Mouse (Mus musculus) thymus, postnatal 36 days (tissue): ENCODE data around the gene March9.

Source experiments
- DNase-seq, 2 experiments: peaks; one replicate each; pipeline ENCODE4 v3.0.0; 2022; ENCODE audit warnings: mixed read lengths in 2 of 2

Gene March9

GRCm38 (mm10) chr10:127059968-127060916 lies at the start of gene March9:
Gene March9, minus strand, starts transcription at chr10:127060184.
- peak; percentile 83 to 90 for DNase-seq

DNA sequence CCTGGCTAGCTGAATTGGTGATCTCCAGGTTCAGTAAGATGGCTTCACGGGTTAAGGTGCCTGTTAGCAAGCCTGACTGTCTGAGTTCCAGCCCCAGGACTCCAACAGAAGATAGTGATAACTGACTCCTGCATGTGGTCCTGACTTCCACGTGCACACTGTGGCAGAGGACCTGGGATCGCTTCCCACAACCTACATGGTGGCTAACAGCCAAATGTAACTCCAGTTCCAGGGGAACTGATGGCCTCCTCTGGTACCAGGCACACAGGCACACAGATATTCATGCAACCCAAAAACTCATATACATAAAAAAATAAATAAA lies 48.2 kb upstream of the March9 start:
- DNase-seq = no peak

DNA sequence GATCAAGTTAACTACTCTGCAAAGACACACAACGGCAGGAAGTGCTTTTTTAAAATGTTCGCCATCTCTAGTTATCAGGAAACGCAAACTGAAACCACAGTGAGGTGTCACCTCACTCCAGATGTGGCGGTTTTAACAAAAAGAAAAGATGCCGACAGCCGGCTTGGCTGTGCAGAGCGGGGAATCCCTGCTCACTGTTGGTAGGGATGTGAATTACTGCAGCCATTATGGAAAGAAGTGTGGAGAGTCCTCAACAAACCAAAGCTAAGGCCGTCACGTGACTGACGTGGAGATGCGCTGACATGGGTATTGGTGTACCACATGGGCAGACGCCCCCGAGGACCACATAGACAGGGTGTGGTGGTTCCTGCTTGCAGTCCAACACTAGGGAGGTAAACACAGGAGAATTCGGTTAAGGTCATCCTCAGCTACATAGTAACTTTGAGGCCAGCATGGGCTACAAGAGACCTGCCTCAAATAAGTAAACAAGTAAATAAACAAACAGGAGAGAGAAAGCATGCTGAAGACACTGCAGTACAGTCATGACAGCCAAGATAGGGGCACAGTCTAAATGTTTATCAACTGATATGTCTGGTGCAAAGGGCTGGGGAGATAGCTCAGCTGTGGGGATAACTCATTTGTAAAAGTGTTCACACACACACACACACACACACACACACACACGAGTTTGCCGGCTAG lies 47.7 kb upstream of the March9 start:
- peak; percentile 53 to 59 for DNase-seq

GRCm38 (mm10) chr10:127103631-127104030 lies 43.6 kb upstream of the March9 start:
- no peak for DNase-seq

DNA sequence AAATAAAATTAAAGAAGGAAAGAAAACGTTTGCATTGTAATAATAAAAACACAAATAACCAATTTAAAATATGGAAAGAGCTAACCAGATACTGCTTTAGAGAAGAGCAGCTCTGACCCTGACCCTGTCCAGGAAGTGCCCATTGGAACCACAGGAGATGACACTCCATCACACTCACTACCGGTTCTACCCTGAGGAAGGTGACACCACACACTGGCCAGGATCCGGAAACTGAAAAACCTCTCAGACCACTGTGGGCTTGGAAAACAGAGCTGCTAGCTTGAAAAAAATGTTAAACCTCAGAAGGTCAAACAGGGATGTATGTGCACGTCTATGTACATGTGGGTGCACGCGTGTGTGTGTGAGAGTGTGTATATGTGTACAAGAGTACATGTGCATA lies 41.2 kb upstream of the March9 start:
- no peak for DNase-seq

- DNase-seq = peak in 1 of 2 experiments; percentile 5
Observed at GRCm38 (mm10) chr10:127100414-127100813, 40.4 kb upstream of the March9 start.

DNA sequence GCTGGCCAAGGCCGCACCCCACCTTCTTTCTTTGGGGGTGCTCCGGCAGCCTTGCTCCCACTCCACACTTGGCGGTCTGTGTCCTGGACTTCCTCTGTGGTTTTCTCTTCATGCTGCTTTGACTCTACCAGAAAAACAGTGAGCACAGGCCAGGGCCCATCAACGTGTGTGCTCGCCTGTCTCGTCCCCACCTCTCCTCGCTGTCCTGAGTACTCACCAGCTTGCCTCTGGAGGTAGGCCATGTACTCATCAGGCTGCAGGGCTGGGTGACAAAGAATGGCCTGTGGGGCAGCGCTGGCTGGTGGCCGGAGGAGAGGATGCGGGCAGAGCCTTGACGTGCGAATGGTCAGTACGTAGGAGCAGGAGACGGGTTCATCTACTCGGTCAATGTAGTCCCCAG lies 39.9 kb upstream of the March9 start:
- DNase-seq = peak in 1 of 2 experiments; percentile 12

DNA sequence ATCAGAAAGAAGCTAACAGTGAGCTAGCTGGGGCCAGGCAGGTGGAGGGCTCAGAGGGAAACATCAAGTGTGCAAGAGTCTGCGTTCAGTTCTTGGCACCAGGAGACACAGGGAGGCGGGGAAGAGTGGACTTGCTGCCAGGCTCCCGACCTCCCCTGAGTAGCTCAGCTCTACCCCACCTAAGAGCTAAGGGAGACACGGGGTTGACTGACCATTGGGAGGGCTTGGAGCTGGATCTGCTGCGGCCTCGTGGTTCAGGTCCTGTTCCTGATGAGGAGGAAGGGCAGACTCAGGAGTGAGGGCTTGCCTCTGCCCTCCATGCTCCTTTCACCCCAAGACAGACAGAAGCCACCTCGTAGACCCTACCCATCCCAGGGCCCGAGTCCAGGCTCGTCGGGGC lies 39.2 kb upstream of the March9 start:
- peak in 1 of 2 experiments; percentile 6 for DNase-seq

DNA sequence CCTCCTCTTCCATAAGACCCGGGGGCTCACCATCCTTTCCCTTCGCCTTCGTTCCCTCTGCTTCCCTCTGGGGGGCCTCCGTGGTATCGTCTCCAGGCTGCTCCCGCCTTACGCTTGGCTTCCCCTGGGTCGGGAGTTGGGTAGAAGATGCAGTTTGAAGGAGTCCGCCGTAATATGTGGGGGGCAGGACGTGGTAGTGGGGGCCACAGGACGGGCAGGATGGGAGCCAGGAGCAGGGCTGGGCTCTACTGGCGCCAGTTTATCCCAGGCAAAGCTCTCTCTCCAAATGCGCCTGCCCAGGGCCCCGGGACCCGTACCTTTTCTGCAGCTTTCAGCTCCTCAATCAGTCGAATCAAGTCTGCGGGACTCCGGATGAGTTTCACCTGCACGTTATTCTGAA lies 38.5 kb upstream of the March9 start:
- DNase-seq = peak in 1 of 2 experiments; percentile 16

- peak in 1 of 2 experiments; percentile 9 for DNase-seq
Observed at GRCm38 (mm10) chr10:127094382-127094802, 34.4 kb upstream of the March9 start.

DNA sequence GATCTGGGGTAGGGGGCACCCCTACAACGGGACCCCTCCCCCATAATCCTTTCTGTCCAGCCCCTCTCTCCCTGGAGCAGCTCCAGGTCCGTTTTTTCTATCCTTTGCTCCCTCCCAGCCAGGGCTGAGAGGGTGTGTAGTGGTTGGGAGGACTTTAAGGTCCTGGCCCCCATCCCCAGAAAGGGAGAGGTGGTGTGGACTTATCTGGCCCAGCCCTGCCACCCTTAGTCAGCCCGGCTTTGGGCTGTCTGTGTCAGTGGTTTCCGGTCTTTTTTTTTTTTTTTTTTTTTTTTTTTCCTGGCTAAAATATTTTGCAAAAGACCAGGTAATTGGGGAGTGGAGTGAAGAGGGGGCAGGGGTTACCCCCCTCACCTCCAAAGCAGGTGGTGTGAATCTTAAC lies 32.8 kb upstream of the March9 start:
- DNase-seq = peak in 1 of 2 experiments; percentile 8

DNA sequence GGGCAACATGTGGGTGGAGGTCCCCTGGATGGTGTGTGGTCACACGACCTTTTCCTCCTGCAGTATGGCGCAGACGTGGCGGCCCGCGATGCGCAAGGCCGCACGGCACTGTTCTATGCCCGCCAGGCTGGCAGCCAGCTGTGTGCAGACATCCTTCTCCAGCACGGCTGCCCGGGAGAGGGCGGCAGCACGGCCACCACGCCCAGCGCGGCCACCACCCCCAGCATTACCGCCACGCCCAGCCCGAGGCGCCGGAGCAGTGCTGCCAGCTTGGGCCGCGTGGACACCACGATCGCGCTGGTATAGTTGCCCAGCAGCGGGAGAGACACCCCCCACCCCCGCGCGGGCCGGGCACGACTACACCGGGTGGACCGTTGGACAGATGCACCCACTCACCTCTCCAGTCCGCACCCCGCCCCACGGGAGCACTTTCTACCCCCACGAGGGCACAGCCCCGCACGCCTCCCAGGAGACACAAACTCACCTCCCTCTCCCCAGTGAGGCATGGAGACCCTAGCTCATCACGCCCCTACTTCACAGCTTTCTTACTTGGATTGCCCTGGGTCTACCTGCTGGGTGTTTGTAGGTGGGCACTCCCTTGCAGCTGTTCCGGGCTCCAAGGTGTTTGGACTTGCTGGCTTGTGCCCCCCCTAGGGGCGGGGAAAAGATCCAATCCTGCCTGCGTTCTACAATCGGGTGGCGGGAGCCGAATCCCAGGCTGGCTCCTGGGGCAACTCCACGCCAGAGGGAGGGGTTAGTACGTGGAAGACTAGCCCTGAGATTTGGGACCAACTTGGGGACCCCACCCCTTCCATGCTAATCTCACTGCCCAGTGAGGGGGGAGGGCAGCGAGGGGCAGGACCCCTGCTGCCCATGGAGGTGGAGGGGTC lies 31.8 kb upstream of the March9 start:
- peak in 1 of 2 experiments; percentile 44 for DNase-seq

DNA sequence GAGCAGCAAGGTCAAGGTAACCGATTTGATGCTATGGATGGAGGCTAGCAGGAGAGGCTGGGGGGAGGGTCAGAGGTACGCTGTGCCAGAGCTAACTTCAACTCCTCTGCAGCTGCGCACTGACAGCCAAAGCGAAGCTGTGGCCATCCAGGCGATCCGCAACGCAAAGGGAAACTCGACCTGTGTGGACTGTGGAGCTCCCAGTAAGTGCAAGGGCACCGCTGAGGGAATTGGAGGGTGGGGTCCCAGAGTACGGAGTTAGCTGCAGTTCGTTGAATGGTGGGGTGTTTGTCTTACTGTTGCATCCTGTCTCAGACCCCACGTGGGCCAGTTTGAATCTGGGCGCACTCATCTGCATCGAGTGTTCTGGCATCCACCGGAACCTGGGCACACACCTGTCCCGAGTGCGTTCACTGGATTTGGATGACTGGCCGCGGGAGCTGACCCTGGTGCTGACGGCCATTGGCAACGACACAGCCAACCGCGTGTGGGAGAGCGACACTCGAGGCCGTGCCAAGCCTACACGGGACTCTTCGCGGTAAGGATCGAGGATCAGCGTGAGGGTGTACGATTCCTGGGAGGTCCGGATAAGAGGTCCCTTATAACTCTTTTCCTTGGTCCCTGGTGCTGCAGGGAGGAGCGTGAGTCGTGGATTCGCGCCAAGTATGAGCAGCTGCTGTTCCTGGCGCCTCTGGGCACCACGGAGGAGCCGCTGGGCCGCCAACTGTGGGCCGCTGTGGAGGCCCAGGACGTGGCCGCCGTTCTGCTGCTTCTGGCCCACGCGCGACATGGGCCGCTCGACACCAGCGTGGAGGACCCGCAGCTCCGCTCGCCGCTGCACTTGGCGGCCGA lies 30.8 kb upstream of the March9 start:
- peak in 1 of 2 experiments; percentile 12 for DNase-seq

DNA sequence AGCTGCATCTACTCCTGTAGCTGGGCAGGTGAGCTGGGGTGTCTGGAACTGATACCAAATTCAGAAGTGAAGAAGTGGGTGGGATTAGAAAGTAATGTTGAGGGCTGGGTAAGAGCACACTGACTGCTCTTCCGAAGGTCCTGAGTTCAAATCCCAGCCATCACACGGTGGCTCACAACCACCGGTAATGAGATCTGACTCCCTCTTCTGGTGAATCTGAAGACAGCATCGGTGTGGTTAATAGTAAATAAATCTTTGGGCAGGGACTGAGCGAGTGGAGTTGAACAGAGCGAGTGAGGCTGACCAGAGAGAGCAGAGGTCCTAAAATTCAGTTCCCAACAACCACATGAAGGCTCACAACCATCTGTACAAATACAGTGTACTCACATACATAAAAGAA lies 25.6 kb upstream of the March9 start:
- DNase-seq = no peak

GRCm38 (mm10) chr10:127085052-127085451 lies 25.1 kb upstream of the March9 start:
- DNase-seq = no peak

DNA sequence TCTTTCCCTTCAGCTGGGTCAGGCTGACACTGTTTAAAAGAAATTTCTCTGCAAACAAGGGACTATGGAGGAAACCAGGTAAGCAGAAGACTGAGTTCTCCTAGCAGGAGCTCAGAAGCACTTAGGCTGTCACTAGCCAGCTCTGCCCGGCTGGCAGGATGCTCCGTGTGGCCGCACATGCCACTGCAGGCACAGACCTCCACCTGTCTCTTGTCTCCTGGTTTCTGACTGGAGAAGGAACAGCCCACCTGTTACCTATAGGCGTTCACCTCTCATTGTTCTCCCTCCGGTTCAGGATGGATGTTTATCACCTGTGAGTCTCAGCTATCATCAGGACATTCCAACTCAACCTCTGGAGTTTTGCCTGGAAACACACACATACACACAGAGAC lies 23.9 kb upstream of the March9 start:
- no peak for DNase-seq

- DNase-seq = no peak
Observed at GRCm38 (mm10) chr10:127083292-127083914, 23.4 kb upstream of the March9 start.

GRCm38 (mm10) chr10:127081996-127082620 lies 22.1 kb upstream of the March9 start:
- no peak for DNase-seq

DNA sequence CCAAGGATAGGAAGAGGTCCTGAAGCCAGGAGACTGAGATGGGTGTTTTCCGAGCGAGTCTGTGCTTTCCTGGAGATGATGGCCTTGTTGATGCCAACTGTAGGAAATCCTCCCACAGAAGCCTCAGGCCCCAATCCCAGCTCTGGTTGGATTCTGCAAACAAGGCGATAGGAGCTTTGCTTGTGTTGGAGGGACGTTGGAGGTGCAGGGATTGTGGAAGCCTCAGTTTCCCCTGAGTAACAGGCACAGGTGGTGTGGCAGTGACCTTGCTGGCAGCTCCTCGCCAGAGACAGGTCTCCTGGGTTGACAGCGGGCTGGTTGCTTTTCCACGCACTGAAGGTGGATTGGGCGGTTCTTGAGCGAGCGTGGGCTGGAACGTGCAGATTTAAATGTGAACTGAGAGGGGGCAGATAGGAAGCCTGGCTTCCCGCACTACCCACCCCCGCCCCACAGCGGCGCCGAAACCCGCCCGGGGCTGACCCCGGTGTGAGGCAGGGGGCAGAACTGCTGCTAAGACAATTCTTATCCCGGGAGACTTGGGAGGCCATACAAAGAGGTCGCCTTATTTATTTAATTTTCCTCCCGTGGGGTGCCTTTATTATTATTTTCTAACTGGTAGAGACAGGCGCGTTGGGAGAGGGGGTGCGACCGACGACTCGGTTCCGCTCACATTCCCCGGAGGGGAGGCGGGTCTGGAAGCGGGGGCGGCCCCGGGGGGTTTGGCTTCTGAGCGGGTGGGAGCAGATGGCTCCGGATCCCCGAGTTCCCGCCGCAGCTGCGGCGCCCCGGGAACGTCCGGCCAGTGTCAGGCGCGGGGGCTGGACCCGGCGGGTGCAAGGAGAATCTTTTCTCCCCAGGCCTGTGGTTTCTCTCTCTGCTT lies 21.2 kb upstream of the March9 start:
- DNase-seq = peak in 1 of 2 experiments; percentile 14
